Mouse (Mus musculus): Measurements from ENCODE around the gene Golga7b. TPM values are rescaled to one million over a fixed set of nuclear protein-coding genes. Genes with fewer than 3 reads are reported as not detected.

The Golga7b gene
- polyA plus RNA-seq, 1 experiment from 2014 or later, result 2.3 TPM

DNA sequence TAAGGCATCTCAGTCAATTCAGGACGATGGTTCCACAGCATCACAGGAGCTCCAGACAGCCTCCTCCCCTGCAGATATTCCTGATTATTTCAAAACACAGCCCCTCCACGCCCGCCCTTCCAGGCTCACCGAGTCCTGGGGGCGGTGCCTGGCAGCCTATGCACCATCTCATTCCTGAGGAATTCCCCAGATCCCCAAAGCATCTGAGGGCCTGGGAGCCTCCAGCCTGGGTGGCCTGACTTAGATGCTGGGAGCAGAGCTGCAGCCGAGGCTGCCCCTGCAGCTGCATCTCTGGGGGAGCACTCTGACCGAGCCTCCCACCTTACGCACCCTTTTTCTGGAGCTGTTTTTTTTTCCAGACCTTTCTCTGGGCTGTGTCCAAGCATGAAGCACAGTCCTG is 6.5 kb upstream of the Golga7b start:
- Histone ChIP-seq H3K9me3 (ENCODE audit: control insufficient read depth, low read length) (no peaks in the 10 kb centered on the region), H3K36me3 (ENCODE audit: control insufficient read depth, insufficient read depth, low read length) (no peaks in the 10 kb centered on the region), H3K4me2 (no peak overlapping the region), H3K27me3 (ENCODE audit: control insufficient read depth, insufficient read depth, low read length) (no peaks in the 10 kb centered on the region), H3K4me3 (ENCODE audit: low read depth, low read length) (no peak overlapping the region), H3K27ac (ENCODE audit: low read depth, low read length) (no peak overlapping the region), H3K9ac (ENCODE audit: low read length) (no peak overlapping the region), H3K4me1 (ENCODE audit: control insufficient read depth, insufficient read depth, low read length) (no peaks in the 10 kb centered on the region)
- no peak for ATAC-seq (ENCODE audit: low FRiP score)
- WGBS, result 51% methylated on average over 8 of the region's 8 CpGs
- DNase-seq (ENCODE audit: low spot score, missing footprints), result no peak

DNA sequence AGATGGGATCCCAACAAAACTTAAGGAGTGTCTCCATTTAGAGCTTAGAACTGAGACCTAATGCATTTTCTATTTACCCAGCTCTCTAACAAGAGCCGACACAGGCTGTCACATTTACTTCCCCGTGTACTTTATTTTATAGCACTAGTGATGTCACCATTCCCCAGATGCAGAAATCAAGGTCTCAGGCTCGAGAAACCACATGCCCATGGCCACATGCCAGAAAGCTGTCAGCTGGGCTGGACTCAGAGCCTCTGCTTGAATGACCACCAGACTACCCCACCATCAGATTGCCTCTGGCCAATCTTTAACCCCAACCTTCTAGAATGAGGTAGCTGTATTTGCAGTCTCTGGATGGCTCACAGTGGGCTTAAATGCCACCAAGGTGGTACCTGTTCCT is 4.0 kb upstream of the Golga7b start:
- H3K9me3 ChIP-seq (ENCODE audit: control insufficient read depth, low read length), result no peaks in the 10 kb centered on the region
- 79% methylated on average over 3 of the region's 3 CpGs for WGBS

DNA sequence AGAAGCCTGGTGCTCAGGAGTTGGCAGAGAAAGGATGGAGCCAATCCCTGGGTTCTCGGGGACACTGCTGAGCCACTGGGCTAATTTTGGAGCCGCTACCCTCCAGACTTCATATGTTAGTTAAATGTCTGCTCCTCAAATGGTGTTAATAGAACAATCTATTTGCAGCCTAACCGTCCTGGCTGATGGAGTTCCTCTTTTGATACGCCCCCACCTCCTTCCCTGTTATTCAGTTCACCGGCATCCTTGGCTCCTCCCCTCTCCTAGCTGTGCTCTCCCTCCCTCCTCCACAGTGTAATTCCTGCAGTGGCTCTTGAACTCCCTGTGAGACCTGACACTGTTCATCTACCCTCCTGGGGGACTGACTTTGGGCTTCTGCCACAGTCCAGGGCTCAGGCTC is 748 bp upstream of the Golga7b start:
- H3K4me2 ChIP-seq, result no peak overlapping the region
- ATAC-seq (ENCODE audit: low FRiP score), result no peak

More for the DNA sequence above, 4.0 kb upstream of the Golga7b start:
- DNase-seq (ENCODE audit: low spot score, missing footprints) (no peak), ATAC-seq (ENCODE audit: low FRiP score) (no peak)
- no peak overlapping the region for H3K4me3 ChIP-seq (ENCODE audit: low read depth, low read length)
- H3K27ac ChIP-seq (ENCODE audit: low read depth, low read length), result no peak overlapping the region
- no peaks in the 10 kb centered on the region for H3K36me3 ChIP-seq (ENCODE audit: control insufficient read depth, insufficient read depth, low read length)
- no peak overlapping the region for H3K4me2 ChIP-seq
- H3K9ac ChIP-seq (ENCODE audit: low read length), result no peak overlapping the region
- H3K27me3 ChIP-seq (ENCODE audit: control insufficient read depth, insufficient read depth, low read length), result no peaks in the 10 kb centered on the region
- H3K4me1 ChIP-seq (ENCODE audit: control insufficient read depth, insufficient read depth, low read length), result no peaks in the 10 kb centered on the region

GRCm38 (mm10) chr19:42249976-42250914 is 2.9 kb downstream of the Golga7b start:
- Histone ChIP-seq H3K27ac (ENCODE audit: low read depth, low read length) (no peak overlapping the region), H3K27me3 (ENCODE audit: control insufficient read depth, insufficient read depth, low read length) (peaks cover 4% of the 10 kb centered on the region; the same call in 1 of the 2 replicates), H3K4me1 (ENCODE audit: control insufficient read depth, insufficient read depth, low read length) (no peaks in the 10 kb centered on the region; the same call in 1 of the 2 replicates), H3K9ac (ENCODE audit: low read length) (no peak overlapping the region), H3K9me3 (ENCODE audit: control insufficient read depth, low read length) (no peaks in the 10 kb centered on the region), H3K36me3 (ENCODE audit: control insufficient read depth, insufficient read depth, low read length) (no peaks in the 10 kb centered on the region), H3K4me2 (no peak overlapping the region), H3K4me3 (ENCODE audit: low read depth, low read length) (no peak overlapping the region)
- no peak for DNase-seq (ENCODE audit: low spot score, missing footprints)
- ATAC-seq (ENCODE audit: low FRiP score), result no peak
- WGBS, result 74% methylated on average over 11 of the region's 11 CpGs

More for the DNA sequence above, 748 bp upstream of the Golga7b start:
- H3K9me3 ChIP-seq (ENCODE audit: control insufficient read depth, low read length), result no peaks in the 10 kb centered on the region
- no peaks in the 10 kb centered on the region for H3K27me3 ChIP-seq (ENCODE audit: control insufficient read depth, insufficient read depth, low read length)
- no peaks in the 10 kb centered on the region for H3K4me1 ChIP-seq (ENCODE audit: control insufficient read depth, insufficient read depth, low read length)
- H3K27ac ChIP-seq (ENCODE audit: low read depth, low read length), result no peak overlapping the region
- no peak overlapping the region for H3K9ac ChIP-seq (ENCODE audit: low read length)
- 63% methylated on average over 5 of the region's 5 CpGs for WGBS
- H3K36me3 ChIP-seq (ENCODE audit: control insufficient read depth, insufficient read depth, low read length), result no peaks in the 10 kb centered on the region
- DNase-seq (ENCODE audit: low spot score, missing footprints), result no peak
- H3K4me3 ChIP-seq (ENCODE audit: low read depth, low read length), result no peak overlapping the region

DNA sequence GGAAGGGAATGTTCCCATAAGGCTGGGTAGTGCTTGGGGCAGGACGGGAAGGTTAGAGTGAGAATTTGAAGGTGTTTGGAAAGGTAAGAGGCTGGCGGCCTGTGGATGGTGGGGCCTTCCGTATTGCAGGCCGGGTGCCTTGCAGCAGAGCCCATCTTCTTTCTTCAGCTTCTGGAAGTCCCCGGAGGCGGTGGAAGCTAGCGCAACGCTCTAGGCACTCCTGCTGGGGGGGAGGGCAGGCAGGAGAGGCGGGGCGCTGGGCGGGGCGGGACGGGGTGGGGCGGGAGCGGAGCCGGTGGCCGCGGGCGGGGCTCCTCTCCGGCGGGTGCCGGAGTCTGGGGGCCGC is 8.0 kb downstream of the Golga7b start:
- 2% methylated on average over 21 of the region's 23 CpGs for WGBS
- no peak for DNase-seq (ENCODE audit: low spot score, missing footprints)

DNA sequence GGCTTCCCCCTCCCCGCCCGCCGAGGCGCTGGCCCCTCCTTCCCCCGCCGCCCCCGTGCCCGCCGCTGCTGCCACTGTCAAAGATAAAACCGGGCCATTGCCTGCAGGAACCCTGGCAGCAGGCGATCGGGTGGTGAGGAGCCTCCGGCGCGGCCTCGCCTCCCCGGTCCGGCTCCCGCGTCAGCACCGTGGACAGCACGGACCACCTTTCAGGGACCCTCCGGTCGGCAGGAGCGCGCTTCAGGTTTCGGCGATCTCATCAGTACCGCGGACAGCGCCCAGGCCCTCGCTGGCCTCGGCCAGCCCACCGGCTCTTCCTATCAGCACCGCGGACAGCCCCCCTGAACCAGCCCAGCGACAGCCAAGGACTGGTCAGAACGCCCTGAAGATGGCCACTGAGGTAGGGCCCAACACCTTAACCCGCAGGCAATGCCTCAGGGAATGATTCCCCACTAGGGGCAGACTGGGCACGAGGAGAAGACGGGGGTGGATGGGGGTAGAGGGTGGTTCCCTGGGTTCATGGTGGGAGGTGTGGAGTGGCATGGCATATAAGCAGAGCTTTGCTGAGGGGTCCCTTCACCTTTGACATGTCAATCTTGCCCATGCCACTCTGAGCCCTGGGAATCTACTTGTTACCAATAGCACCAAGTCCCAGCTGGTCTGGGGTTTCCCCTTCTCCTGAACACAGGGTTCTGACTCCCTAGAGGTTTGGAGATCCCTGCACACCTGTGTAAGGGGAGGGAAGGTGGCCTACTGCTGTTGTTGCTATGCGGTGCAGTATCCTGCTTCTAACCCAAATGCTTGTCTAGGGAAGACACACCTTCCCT is 8.6 kb downstream of the Golga7b start:
- peaks cover 4% of the 10 kb centered on the region; the same call in 1 of the 2 replicates for H3K27me3 ChIP-seq (ENCODE audit: control insufficient read depth, insufficient read depth, low read length)
- no peak overlapping the region for H3K27ac ChIP-seq (ENCODE audit: low read depth, low read length)
- ATAC-seq (ENCODE audit: low FRiP score), result peak; percentile 93
- H3K4me1 ChIP-seq (ENCODE audit: control insufficient read depth, insufficient read depth, low read length), result no peaks in the 10 kb centered on the region; the same call in 1 of the 2 replicates
- peak overlapping the region; percentile 76 for H3K4me2 ChIP-seq
- DNase-seq (ENCODE audit: low spot score, missing footprints), result peak; percentile 97
- 3% methylated on average over 38 of the region's 42 CpGs for WGBS
- H3K4me3 ChIP-seq (ENCODE audit: low read depth, low read length), result peak overlapping the region; percentile 42
- H3K36me3 ChIP-seq (ENCODE audit: control insufficient read depth, insufficient read depth, low read length), result no peaks in the 10 kb centered on the region
- peak overlapping the region; percentile 51 for H3K9ac ChIP-seq (ENCODE audit: low read length)
- H3K9me3 ChIP-seq (ENCODE audit: control insufficient read depth, low read length), result no peaks in the 10 kb centered on the region

More for the DNA sequence above, 8.0 kb downstream of the Golga7b start:
- no peak overlapping the region for H3K27ac ChIP-seq (ENCODE audit: low read depth, low read length)
- H3K4me1 ChIP-seq (ENCODE audit: control insufficient read depth, insufficient read depth, low read length), result no peaks in the 10 kb centered on the region; the same call in 1 of the 2 replicates
- H3K9me3 ChIP-seq (ENCODE audit: control insufficient read depth, low read length), result no peaks in the 10 kb centered on the region
- peak overlapping the region; percentile 76 for H3K4me2 ChIP-seq
- peak overlapping the region; percentile 42 for H3K4me3 ChIP-seq (ENCODE audit: low read depth, low read length)
- peaks cover 4% of the 10 kb centered on the region; the same call in 1 of the 2 replicates for H3K27me3 ChIP-seq (ENCODE audit: control insufficient read depth, insufficient read depth, low read length)
- ATAC-seq (ENCODE audit: low FRiP score), result peak; percentile 76
- H3K36me3 ChIP-seq (ENCODE audit: control insufficient read depth, insufficient read depth, low read length), result no peaks in the 10 kb centered on the region
- H3K9ac ChIP-seq (ENCODE audit: low read length), result peak overlapping the region; percentile 51

DNA sequence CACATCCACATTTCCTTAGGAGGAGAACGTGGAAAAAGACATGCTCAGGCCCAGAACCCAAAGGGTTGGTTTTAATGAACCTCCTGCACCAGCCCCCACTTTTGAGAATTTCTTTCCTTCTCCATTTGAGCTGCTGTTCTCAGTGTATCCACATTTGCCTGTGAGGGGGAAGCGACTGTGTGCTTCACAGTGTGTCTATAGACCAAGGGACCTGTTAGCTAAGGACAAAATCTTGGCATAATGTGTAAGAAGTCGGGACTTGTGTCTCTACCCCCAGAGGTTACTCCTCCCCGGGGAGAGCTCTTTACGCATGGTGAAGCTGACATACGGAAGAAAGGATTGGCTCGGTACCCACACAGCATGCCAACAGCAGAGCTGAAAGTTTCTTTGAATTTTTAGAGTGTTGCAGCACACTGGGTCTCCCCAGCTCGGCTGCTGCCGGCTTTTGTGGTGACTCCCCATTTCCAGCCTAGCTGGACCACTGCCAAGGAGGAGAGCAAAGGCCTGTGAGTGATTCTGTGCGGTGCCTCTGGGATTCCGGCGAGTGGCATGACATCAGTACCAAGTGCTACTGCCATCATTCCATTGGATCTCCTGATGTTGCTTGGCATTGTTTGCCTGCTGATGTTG is 9.4 kb downstream of the Golga7b start:
- Histone ChIP-seq H3K36me3 (ENCODE audit: control insufficient read depth, insufficient read depth, low read length) (no peaks in the 10 kb centered on the region), H3K4me2 (no peak overlapping the region), H3K9ac (ENCODE audit: low read length) (no peak overlapping the region), H3K27ac (ENCODE audit: low read depth, low read length) (no peak overlapping the region), H3K4me1 (ENCODE audit: control insufficient read depth, insufficient read depth, low read length) (no peaks in the 10 kb centered on the region; the same call in 1 of the 2 replicates), H3K4me3 (ENCODE audit: low read depth, low read length) (no peak overlapping the region), H3K27me3 (ENCODE audit: control insufficient read depth, insufficient read depth, low read length) (peaks cover 4% of the 10 kb centered on the region; the same call in 1 of the 2 replicates), H3K9me3 (ENCODE audit: control insufficient read depth, low read length) (no peaks in the 10 kb centered on the region)
- ATAC-seq (ENCODE audit: low FRiP score) (no peak), DNase-seq (ENCODE audit: low spot score, missing footprints) (no peak)
- 83% methylated on average over 12 of the region's 12 CpGs for WGBS

DNA sequence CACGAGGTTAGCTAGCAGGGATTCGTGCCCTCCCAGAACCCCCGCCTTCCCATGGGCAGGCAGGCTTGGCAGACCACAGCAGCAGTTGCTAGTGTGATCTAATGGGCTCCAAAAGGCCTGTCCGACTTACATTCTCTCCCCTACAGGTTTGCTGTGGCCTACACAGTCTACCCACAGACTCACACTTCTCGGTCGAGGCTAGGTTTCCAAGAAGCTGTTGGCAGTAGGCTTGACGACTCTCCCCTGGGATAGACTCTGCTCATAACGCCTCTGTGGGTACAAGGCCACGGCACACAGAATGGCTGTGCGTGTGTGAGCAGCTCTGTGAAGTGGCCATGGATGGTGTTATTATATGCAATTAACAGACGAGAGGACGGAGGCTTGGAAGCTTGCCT is 9.9 kb downstream of the Golga7b start:
- no peaks in the 10 kb centered on the region for H3K36me3 ChIP-seq (ENCODE audit: control insufficient read depth, insufficient read depth, low read length)
- WGBS, result 85% methylated on average over 12 of the region's 12 CpGs

More for the DNA sequence above, 9.9 kb downstream of the Golga7b start:
- Histone ChIP-seq H3K27me3 (ENCODE audit: control insufficient read depth, insufficient read depth, low read length) (peaks cover 4% of the 10 kb centered on the region; the same call in 1 of the 2 replicates), H3K27ac (ENCODE audit: low read depth, low read length) (no peak overlapping the region), H3K4me2 (no peak overlapping the region), H3K4me1 (ENCODE audit: control insufficient read depth, insufficient read depth, low read length) (no peaks in the 10 kb centered on the region; the same call in 1 of the 2 replicates), H3K9ac (ENCODE audit: low read length) (no peak overlapping the region), H3K9me3 (ENCODE audit: control insufficient read depth, low read length) (no peaks in the 10 kb centered on the region), H3K4me3 (ENCODE audit: low read depth, low read length) (no peak overlapping the region)
- DNase-seq (ENCODE audit: low spot score, missing footprints), result no peak
- ATAC-seq (ENCODE audit: low FRiP score), result no peak

Data from midbrain, embryonic 11.5 days (tissue).